Mouse (Mus musculus) erythroid progenitor cell, adult 5-6 weeks (primary cell): Measurements from ENCODE around the gene Ascl4. TPM values are rescaled to one million over a fixed set of nuclear protein-coding genes. Genes with fewer than 3 reads are reported as not detected.

Experiments
- ATAC-seq: replicated peaks from 2 replicates; pipeline ENCODE4 v1.8.0; 2016; ENCODE audit warnings: moderate number of reproducible peaks, mild to moderate bottlenecking, moderate TSS enrichment, inconsistent platforms; ENCODE audit not compliant: poor library complexity, low FRiP score, severe bottlenecking
- total RNA-seq, 2 experiments: library from RNA; stranded (forward) in 1 of 2; stranded (reverse) in 1 of 2; fragments of 150-400 nt in 1 of 2; fragments of 186-747, 209-891 nt in 1 of 2; gene quantifications; 2 replicates each; pipeline versions ENCODE4 v1.2.3 to v1.2.4; 2015 to 2017; ENCODE audit warnings: low replicate concordance in 2 of 2

Gene Ascl4
- total RNA-seq, 2 experiments from 2014 or later, result not detected

- ATAC-seq, result peak; percentile 64
Observed at GRCm38 (mm10) chr10:85968157-85968634, 40.7 kb downstream of the Ascl4 start.

- ATAC-seq, result no peak
Observed at GRCm38 (mm10) chr10:85968731-85969130, 41.2 kb downstream of the Ascl4 start.

- no peak for ATAC-seq
Observed at GRCm38 (mm10) chr10:85969894-85970620, 42.6 kb downstream of the Ascl4 start.

- no peak for ATAC-seq
Observed at GRCm38 (mm10) chr10:85971826-85972225, 44.3 kb downstream of the Ascl4 start.

GRCm38 (mm10) chr10:85972915-85973314 lies 45.4 kb downstream of the Ascl4 start:
- no peak for ATAC-seq

DNA sequence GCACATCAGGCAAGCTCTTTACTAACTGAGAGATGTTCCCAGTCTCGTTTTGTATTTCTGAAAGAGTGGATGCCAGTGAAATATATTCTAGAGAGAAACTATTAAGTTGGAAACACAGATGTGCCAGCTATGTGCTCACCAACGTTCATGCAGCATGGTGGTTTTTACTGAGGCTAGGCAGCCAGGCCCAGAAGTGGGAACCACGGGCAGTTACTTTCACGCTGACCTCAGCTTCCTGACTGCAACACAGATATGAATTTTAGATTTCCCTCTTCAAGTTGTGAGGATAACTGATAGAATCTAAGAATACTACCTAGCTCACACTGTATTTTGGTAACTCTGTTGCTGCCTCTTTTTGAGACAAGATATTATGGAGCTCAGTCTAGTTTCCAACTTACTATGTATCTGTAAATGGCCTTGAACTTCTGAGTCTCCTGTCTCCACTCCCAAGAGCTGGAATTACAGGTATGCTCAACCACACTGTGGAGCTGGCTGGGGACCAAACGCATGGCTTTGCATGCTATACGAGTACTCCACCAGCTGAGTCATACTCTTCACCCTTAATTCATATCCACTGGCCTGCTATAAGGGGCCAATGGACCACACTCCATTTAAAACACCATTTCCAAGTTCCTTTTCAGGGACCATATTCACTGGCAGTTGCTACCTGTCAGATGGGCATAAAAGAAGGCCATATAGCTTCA lies 62.1 kb downstream of the Ascl4 start:
- no peak for ATAC-seq

DNA sequence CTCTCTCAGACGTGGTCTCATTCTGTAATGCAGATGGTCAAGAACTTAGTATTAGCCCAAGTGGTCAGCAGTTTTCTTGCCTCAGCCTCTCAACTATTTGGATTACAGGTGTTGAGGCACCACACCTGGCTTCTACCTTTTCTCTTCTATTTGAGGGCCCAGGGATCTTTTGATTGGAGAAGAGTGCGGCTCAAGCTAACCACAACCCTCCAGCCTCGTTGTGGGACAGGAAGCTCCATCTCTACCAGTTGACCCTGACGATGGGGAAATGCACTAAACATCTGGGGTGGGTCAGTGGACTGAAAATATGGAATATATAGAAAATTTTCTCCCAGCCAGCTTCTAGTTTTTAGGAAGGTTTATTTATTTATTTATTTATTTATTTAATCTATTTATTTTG lies 64.9 kb downstream of the Ascl4 start:
- ATAC-seq, result no peak

- ATAC-seq, result no peak
Observed at GRCm38 (mm10) chr10:85993836-85994235, 66.4 kb downstream of the Ascl4 start.

DNA sequence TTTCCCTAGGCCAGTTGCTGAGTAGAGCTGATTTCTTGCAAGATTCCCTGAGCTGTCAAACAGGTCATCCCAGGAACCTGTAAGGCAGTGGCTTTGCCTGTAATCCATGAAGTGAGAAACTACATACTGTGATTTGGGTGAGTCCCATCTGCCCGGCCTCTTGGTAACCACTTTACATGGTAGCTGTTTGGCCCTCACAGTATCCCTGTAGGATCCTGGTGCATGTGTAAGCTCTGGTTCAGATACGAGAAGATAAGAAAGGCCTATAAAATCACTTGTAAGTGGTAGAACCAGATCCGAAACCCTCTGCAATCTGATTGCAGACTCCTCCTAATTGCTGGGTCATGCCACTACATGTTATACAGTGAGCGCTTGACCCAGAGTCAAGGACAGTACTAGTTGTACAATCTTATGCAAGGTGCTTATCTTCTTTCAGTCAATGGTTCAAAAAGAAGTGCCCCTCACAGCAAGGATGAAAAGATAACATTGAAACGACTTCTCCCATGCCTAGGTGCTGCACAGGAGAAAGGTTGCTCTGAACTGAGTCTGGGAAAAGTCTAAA lies 67.1 kb downstream of the Ascl4 start:
- no peak for ATAC-seq

Other genes with a start within 250 kb of the Ascl4 start
- 9.6 and 24.5 TPM in 2 replicates for gene Pwp1, start 98.2 kb upstream of the Ascl4 start, total RNA-seq (2015; ENCODE audit: low replicate concordance)
- gene Pwp1, start 98.2 kb upstream of the Ascl4 start, total RNA-seq (2017; ENCODE audit: low replicate concordance), result 6.1 and 10.4 TPM in 2 replicates
- 14.8 and 26.0 TPM in 2 replicates for gene Prdm4, start 10.5 kb upstream of the Ascl4 start, total RNA-seq (2015; ENCODE audit: low replicate concordance)
- 22.2 and 37.8 TPM in 2 replicates for gene Prdm4, start 10.5 kb upstream of the Ascl4 start, total RNA-seq (2017; ENCODE audit: low replicate concordance)
- 15.9 and 18.4 TPM in 2 replicates for gene Rtcb, start 30.1 kb downstream of the Ascl4 start, total RNA-seq (2015; ENCODE audit: low replicate concordance)
- 20.2 and 40.9 TPM in 2 replicates for gene Rtcb, start 30.1 kb downstream of the Ascl4 start, total RNA-seq (2017; ENCODE audit: low replicate concordance)
- gene Bpifc, start 84.2 kb downstream of the Ascl4 start, total RNA-seq (2015; ENCODE audit: low replicate concordance), result not detected in 2 replicates
- not detected in 2 replicates for gene Bpifc, start 84.2 kb downstream of the Ascl4 start, total RNA-seq (2017; ENCODE audit: low replicate concordance)
- gene Fbxo7, start 94.3 kb downstream of the Ascl4 start, total RNA-seq (2015; ENCODE audit: low replicate concordance), result 140 and 157 TPM in 2 replicates
- 120 and 183 TPM in 2 replicates for gene Fbxo7, start 94.3 kb downstream of the Ascl4 start, total RNA-seq (2017; ENCODE audit: low replicate concordance)